In genomic region chr17:29326531-29327529, GRCm38 (mm10) we compare ENCODE assay signal across 8 mouse cellular contexts. TPM values are rescaled to one million over a fixed set of nuclear protein-coding genes. Genes with fewer than 3 reads are reported as not detected.
DNase-seq lines count a peak whose midpoint lies in the region; ATAC-seq and TF ChIP-seq lines count a peak whose summit lies in the region.

No protein-coding gene starts in this region.

- no peaks in the 10 kb centered on the region for H3K9me3 ChIP-seq in lung, embryonic 14.5 days (ENCODE audit: low read depth, low read length)
- no peaks in the 10 kb centered on the region for H3K9me3 ChIP-seq in forebrain, embryonic 12.5 days
- H3K9me3 ChIP-seq in hindbrain, postnatal 0 days (ENCODE audit: low read length), result no peaks in the 10 kb centered on the region
- H3K9me3 ChIP-seq in midbrain, embryonic 15.5 days, result no peaks in the 10 kb centered on the region

- H3K4me1 ChIP-seq in lung, embryonic 14.5 days (ENCODE audit: insufficient read depth), result 0 out of 2 replicates have a peak, but pooled peaks cover 5% of the 10 kb centered on the region
- peaks cover 47% of the 10 kb centered on the region for H3K4me1 ChIP-seq in forebrain, embryonic 12.5 days
- H3K4me1 ChIP-seq in hindbrain, postnatal 0 days (ENCODE audit: insufficient read depth, low read length), result peaks cover 19% of the 10 kb centered on the region
- H3K4me1 ChIP-seq in midbrain, embryonic 15.5 days, result peaks cover 41% of the 10 kb centered on the region

- peak overlapping the region; percentile 25 for H3K4me3 ChIP-seq in lung, embryonic 14.5 days (ENCODE audit: low read depth, low read length)
- peak overlapping the region; percentile 36 for H3K4me3 ChIP-seq in forebrain, embryonic 12.5 days (replicated peaks)
- peak overlapping the region; percentile 19 for H3K4me3 ChIP-seq in hindbrain, postnatal 0 days (ENCODE audit: low read length)
- H3K4me3 ChIP-seq in midbrain, embryonic 15.5 days, result peak overlapping the region; percentile 28

- H3K27ac ChIP-seq in lung, embryonic 14.5 days (ENCODE audit: low read depth), result no peak overlapping the region
- H3K27ac ChIP-seq in forebrain, embryonic 12.5 days, result peak overlapping the region; percentile 60
- H3K27ac ChIP-seq in hindbrain, postnatal 0 days, result peak overlapping the region; percentile 60
- H3K27ac ChIP-seq in midbrain, embryonic 15.5 days, result peak overlapping the region; percentile 75

- peak overlapping the region; percentile 60 for H3K4me2 ChIP-seq in lung, embryonic 14.5 days
- H3K4me2 ChIP-seq in forebrain, embryonic 12.5 days, result peak overlapping the region; percentile 61
- H3K4me2 ChIP-seq in hindbrain, postnatal 0 days (ENCODE audit: low read depth, low read length), result peak overlapping the region; percentile 53
- peak overlapping the region; percentile 51 for H3K4me2 ChIP-seq in midbrain, embryonic 15.5 days

- H3K9ac ChIP-seq in lung, embryonic 14.5 days, result 0 out of 2 replicates have a peak overlapping the region, but pooled peaks have one; percentile 20
- H3K9ac ChIP-seq in forebrain, embryonic 12.5 days, result peak overlapping the region; percentile 48
- peak overlapping the region; percentile 28; the same call in 1 of the 2 replicates for H3K9ac ChIP-seq in hindbrain, postnatal 0 days (replicated peaks; ENCODE audit: low read length)
- peak overlapping the region; percentile 1; the same call in 1 of the 2 replicates for H3K9ac ChIP-seq in midbrain, embryonic 15.5 days

- peaks cover 19% of the 10 kb centered on the region for H3K27me3 ChIP-seq in lung, embryonic 14.5 days (ENCODE audit: insufficient read depth, low read length)
- H3K27me3 ChIP-seq in forebrain, embryonic 12.5 days, result peaks cover 29% of the 10 kb centered on the region
- H3K27me3 ChIP-seq in hindbrain, postnatal 0 days (ENCODE audit: insufficient read depth, low read length), result no peaks in the 10 kb centered on the region; the same call in 1 of the 2 replicates
- peaks cover 9% of the 10 kb centered on the region; the same call in 1 of the 2 replicates for H3K27me3 ChIP-seq in midbrain, embryonic 15.5 days (replicated peaks)

- ATAC-seq in lung, embryonic 14.5 days (ENCODE audit: insufficient read depth), result peak; percentile 36; the same call in 1 of the 2 replicates
- peak; percentile 60 for ATAC-seq in forebrain, embryonic 12.5 days (ENCODE audit: low FRiP score)
- ATAC-seq in hindbrain, postnatal 0 days, result peak; percentile 41; the same call in 1 of the 2 replicates
- ATAC-seq in midbrain, embryonic 15.5 days (replicated peaks), result peak; percentile 62
- no peak for ATAC-seq in erythroid progenitor cell, adult 5-6 weeks (replicated peaks; ENCODE audit: low FRiP score, poor library complexity, severe bottlenecking)

- DNase-seq in lung, embryonic 14.5 days, result peak; percentile 53
- DNase-seq in lung, postnatal 25 days (ENCODE audit: low spot score), result no peak
- DNase-seq in hindbrain, postnatal 0 days (ENCODE audit: low spot score), result peak; percentile 73
- DNase-seq in frontal cortex, postnatal 25 days (ENCODE audit: low spot score in 2 of 2), result no peak
- DNase-seq in cerebellum, adult 11-12 months, result no peak

- 18% methylated on average over 52 of the region's 52 CpGs for WGBS in lung, embryonic 14.5 days
- WGBS in forebrain, embryonic 12.5 days, result 6% methylated on average over 52 of the region's 52 CpGs
- 11% methylated on average over 52 of the region's 52 CpGs for WGBS in hindbrain, postnatal 0 days
- WGBS in midbrain, embryonic 15.5 days, result 6% methylated on average over 52 of the region's 52 CpGs

- H3K36me3 ChIP-seq in lung, embryonic 14.5 days (ENCODE audit: insufficient read depth), result peaks cover 15% of the 10 kb centered on the region
- H3K36me3 ChIP-seq in forebrain, embryonic 12.5 days (replicated peaks), result peaks cover 16% of the 10 kb centered on the region
- peaks cover 6% of the 10 kb centered on the region; the same call in 1 of the 2 replicates for H3K36me3 ChIP-seq in hindbrain, postnatal 0 days (ENCODE audit: insufficient read depth, low read length)
- H3K36me3 ChIP-seq in midbrain, embryonic 15.5 days (replicated peaks), result peaks cover 5% of the 10 kb centered on the region; the same call in 1 of the 2 replicates

- TF ChIP-seq CTCF in lung, embryonic 14.5 days (IDR thresholded peaks at IDR 0.05; ENCODE audit: low read depth), result no peak
- TF ChIP-seq CTCF in hindbrain, postnatal 0 days (IDR thresholded peaks at IDR 0.05; ENCODE audit: low read depth), result no peak

RNA-seq across cellular contexts. Expression of gene Pi16, which starts 9.3 kb away (rescaled TPM):
- polyA plus RNA-seq in lung, embryonic 14.5 days (2014; fragmentation: Nextera tagmentation; extraction: Ambion mirVana), result 0.14 TPM in 2 replicates
- 1.8 and 2.2 TPM in 2 replicates for polyA plus RNA-seq in forebrain, embryonic 12.5 days (2016; fragmentation: Nextera tagmentation; extraction: Ambion mirVana)
- total RNA-seq in hindbrain, postnatal 0 days (2014; rRNA removed), result 2.3 and 2.8 TPM in 2 replicates
- polyA plus RNA-seq in hindbrain, postnatal 0 days (2015; fragmentation: Nextera tagmentation; extraction: Ambion mirVana), result 1.7 and 2.3 TPM in 2 replicates
- 3.6 and 4.0 TPM in 2 replicates for polyA plus RNA-seq in midbrain, embryonic 15.5 days (2015; fragmentation: Nextera tagmentation; extraction: Ambion mirVana)
- 1.1 and 1.3 TPM in 2 replicates for total RNA-seq in erythroid progenitor cell, adult 5-6 weeks (2015; ENCODE audit: low replicate concordance)
- total RNA-seq in erythroid progenitor cell, adult 5-6 weeks (2017; ENCODE audit: low replicate concordance), result 3.4 and 3.7 TPM in 2 replicates

RNA-seq across cellular contexts. Expression of gene Mtch1, which starts 20.9 kb away (rescaled TPM):
- polyA plus RNA-seq in lung, embryonic 14.5 days (2014; fragmentation: Nextera tagmentation; extraction: Ambion mirVana), result 381 and 395 TPM in 2 replicates
- polyA plus RNA-seq in forebrain, embryonic 12.5 days (2016; fragmentation: Nextera tagmentation; extraction: Ambion mirVana), result 381 and 393 TPM in 2 replicates
- total RNA-seq in hindbrain, postnatal 0 days (2014; rRNA removed), result 622 and 633 TPM in 2 replicates
- polyA plus RNA-seq in hindbrain, postnatal 0 days (2015; fragmentation: Nextera tagmentation; extraction: Ambion mirVana), result 464 and 500 TPM in 2 replicates
- 519 and 548 TPM in 2 replicates for polyA plus RNA-seq in midbrain, embryonic 15.5 days (2015; fragmentation: Nextera tagmentation; extraction: Ambion mirVana)
- total RNA-seq in erythroid progenitor cell, adult 5-6 weeks (2015; ENCODE audit: low replicate concordance), result 32.1 and 42.3 TPM in 2 replicates
- total RNA-seq in erythroid progenitor cell, adult 5-6 weeks (2017; ENCODE audit: low replicate concordance), result 12.3 and 31.1 TPM in 2 replicates

RNA-seq across cellular contexts. Expression of gene Fgd2, which starts 33.9 kb away (rescaled TPM):
- 15.7 and 19.2 TPM in 2 replicates for polyA plus RNA-seq in lung, embryonic 14.5 days (2014; fragmentation: Nextera tagmentation; extraction: Ambion mirVana)
- polyA plus RNA-seq in forebrain, embryonic 12.5 days (2016; fragmentation: Nextera tagmentation; extraction: Ambion mirVana), result 3.4 and 3.7 TPM in 2 replicates
- total RNA-seq in hindbrain, postnatal 0 days (2014; rRNA removed), result 14.7 and 19.1 TPM in 2 replicates
- polyA plus RNA-seq in hindbrain, postnatal 0 days (2015; fragmentation: Nextera tagmentation; extraction: Ambion mirVana), result 10.3 and 10.9 TPM in 2 replicates
- 7.0 and 7.5 TPM in 2 replicates for polyA plus RNA-seq in midbrain, embryonic 15.5 days (2015; fragmentation: Nextera tagmentation; extraction: Ambion mirVana)
- total RNA-seq in erythroid progenitor cell, adult 5-6 weeks (2015; ENCODE audit: low replicate concordance), result 4.0 and 6.3 TPM in 2 replicates
- total RNA-seq in erythroid progenitor cell, adult 5-6 weeks (2017; ENCODE audit: low replicate concordance), result 0.98 and 5.0 TPM in 2 replicates

RNA-seq across cellular contexts. Expression of gene BC004004, which starts 58.2 kb away (rescaled TPM):
- polyA plus RNA-seq in lung, embryonic 14.5 days (2014; fragmentation: Nextera tagmentation; extraction: Ambion mirVana), result 68.9 and 71.1 TPM in 2 replicates
- 65.0 and 65.2 TPM in 2 replicates for polyA plus RNA-seq in forebrain, embryonic 12.5 days (2016; fragmentation: Nextera tagmentation; extraction: Ambion mirVana)
- 181 and 262 TPM in 2 replicates for total RNA-seq in hindbrain, postnatal 0 days (2014; rRNA removed)
- polyA plus RNA-seq in hindbrain, postnatal 0 days (2015; fragmentation: Nextera tagmentation; extraction: Ambion mirVana), result 139 and 145 TPM in 2 replicates
- 112 and 114 TPM in 2 replicates for polyA plus RNA-seq in midbrain, embryonic 15.5 days (2015; fragmentation: Nextera tagmentation; extraction: Ambion mirVana)
- 24.7 and 32.8 TPM in 2 replicates for total RNA-seq in erythroid progenitor cell, adult 5-6 weeks (2015; ENCODE audit: low replicate concordance)
- 29.2 and 38.0 TPM in 2 replicates for total RNA-seq in erythroid progenitor cell, adult 5-6 weeks (2017; ENCODE audit: low replicate concordance)

Comparison
In these comparisons a context has a peak if more than half of its experiments do, and no peak if none do; other contexts are left out.
1. DNase-seq: peak in lung, embryonic 14.5 days (single experiment) and hindbrain, postnatal 0 days (single experiment); none in lung, postnatal 25 days (single experiment), frontal cortex, postnatal 25 days (0 of 2) and cerebellum, adult 11-12 months (single experiment).
2. Peak in every context shown above with its lines, with median percentiles within 50 percentile points of each other: H3K4me2 ChIP-seq, H3K4me3 ChIP-seq and H3K9ac ChIP-seq.